Mouse (Mus musculus) frontal cortex, adult (tissue): ENCODE results near the gene Trdmt1.

Experiments used
- ATAC-seq: cut with Nextera tagmentation; 2 replicates; pipeline ENCODE4 v1.9.2; 2017; ENCODE audit warnings: mild to moderate bottlenecking, moderate library complexity, mixed read lengths; ENCODE audit not compliant: low TSS enrichment

Trdmt1 gene

DNA sequence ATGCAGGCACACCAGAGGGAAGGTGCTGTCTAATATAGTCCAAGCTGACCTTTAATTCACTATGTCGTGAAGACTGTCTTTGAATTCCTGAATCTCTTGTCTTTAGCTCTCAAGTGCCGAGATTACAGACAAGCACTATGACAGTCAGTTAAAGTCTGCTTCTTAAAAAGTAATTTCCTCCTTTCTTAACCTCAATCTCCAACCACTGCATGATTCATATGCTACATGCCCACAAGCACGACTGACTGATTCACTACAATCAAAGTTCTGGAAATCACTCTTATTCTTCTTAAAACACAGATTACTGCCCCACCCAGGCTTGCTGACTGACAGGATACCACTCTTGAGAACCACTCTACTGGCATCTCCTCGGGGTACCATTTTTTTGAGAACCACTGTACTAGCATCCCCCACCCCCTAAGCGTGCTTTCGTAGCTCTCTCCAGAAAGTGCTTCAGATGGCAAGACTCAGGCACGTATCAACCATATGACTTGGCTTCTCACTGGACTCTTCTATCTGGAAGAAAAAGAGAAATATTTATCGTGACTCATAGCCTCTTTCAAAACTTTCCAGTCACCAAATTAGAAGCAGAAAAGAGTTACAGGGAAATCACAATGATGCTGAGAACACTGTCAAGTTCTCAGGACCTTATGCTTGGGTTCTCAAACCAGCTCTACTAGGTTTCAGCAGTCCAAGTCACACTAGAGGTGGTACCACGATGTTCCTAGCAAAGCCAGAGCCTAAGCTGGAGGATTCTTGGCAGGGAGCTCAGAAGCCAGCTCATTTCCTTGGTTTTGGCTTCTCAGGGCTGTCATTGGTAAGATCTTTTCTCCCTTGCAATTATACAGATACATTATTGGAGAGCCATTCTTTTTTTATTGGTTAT lies 12.9 kb upstream of the Trdmt1 start:
- ATAC-seq, result peak; percentile 40

DNA sequence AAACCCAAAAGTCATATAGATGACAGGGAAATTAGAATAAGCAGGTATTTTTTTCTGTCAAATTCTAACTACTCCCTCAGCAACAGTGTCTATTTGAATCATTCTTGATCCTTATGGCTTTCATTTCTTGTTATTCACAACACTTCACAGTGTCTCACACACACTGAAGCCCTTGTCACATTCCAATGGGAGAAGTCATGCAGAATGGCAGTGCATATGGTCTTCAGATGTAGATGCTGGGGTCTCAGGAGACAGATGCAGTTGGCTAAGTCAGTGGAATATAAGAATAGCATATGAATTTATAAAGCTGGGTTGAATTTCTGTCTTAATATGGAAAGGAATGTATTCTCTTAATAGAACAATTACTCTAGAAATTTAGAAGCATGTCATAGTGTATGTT lies 11.8 kb upstream of the Trdmt1 start:
- no peak for ATAC-seq

DNA sequence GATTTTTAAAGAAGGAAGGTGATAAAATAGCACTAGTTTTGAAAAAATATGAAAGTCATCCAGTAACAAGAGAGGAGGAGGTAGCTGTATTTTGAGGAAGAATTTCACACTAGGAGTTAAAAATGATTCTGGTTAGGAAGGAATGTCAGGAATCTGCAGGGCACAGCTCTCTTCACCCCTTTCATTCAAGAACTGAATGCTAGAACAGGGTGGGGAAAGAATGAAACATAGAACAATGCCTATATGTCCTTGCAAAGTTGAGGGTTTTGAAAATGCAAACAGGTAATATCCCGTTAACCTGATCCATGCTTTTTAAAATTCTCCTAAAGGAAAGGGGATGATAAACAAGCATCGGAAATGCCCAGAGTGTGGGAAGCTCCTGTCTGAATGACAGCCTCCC lies 9.5 kb upstream of the Trdmt1 start:
- 0 out of 2 replicates have a peak, but pooled peaks have one; percentile 28 for ATAC-seq

DNA sequence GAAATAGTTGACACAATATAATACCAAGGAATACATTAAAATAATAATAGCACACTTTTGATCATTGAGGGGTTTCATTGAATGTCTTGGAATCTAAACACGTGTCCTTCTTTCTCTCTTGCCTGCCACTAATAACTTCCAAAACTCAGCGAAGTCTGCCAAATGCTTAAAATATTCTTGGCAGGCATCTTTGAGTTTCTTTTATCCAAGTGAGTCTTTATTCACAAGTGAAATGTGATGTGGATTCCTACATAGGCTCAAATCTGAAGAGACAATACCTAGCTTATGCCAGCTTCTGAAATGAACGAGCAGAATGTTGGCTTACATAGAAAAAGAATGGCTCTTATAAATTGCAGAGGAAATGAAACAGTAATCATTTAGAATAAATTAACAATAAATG lies 4.3 kb upstream of the Trdmt1 start:
- no peak for ATAC-seq

DNA sequence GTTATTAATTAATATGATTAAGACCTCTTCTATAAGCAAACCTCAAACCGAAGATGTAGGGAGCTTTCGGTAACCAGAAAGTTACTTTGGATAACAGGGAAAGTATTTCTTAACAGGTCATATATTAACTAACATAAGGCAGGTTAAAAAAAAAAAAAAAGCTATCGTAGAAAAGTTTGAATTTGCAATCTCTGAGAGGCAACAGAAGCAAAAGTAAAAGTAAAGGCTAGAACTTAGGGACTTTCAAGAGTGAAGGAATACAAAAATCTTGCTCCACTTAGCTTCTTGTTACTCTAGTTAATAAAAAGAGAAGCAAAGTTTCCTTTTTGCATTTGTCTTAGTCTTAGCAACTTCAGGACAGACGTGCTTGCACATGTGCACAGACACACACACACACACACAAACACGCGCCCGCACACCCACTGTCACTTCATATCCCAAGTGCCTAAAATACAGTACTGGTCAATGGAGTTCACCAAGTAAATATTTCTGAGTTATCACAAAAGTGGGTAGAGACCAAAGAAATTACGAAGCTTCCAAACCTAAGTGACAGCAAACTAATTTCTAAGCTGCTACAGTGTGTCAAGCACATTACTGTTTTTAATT lies 846 bp downstream of the Trdmt1 start:
- ATAC-seq, result 0 out of 2 replicates have a peak, but pooled peaks have one; percentile 8

DNA sequence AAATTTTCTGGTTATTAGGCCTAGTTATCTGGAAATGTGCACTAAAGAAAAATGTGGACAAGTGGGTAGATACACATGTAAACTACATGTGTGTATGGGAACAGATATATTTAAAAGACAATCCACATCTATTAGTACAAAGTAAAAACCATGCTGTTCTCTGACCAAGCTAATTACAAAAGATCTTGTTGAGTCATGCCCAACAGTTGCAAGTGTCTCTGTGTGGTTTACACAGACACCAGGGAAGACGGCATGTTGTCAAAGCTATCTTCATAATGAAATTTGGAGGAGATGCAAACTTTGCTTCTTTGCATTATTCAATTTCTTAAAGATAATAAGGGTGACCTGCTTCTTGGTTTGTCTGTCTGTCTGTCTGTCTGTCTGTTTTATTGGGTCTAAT lies 4.6 kb downstream of the Trdmt1 start:
- no peak for ATAC-seq

DNA sequence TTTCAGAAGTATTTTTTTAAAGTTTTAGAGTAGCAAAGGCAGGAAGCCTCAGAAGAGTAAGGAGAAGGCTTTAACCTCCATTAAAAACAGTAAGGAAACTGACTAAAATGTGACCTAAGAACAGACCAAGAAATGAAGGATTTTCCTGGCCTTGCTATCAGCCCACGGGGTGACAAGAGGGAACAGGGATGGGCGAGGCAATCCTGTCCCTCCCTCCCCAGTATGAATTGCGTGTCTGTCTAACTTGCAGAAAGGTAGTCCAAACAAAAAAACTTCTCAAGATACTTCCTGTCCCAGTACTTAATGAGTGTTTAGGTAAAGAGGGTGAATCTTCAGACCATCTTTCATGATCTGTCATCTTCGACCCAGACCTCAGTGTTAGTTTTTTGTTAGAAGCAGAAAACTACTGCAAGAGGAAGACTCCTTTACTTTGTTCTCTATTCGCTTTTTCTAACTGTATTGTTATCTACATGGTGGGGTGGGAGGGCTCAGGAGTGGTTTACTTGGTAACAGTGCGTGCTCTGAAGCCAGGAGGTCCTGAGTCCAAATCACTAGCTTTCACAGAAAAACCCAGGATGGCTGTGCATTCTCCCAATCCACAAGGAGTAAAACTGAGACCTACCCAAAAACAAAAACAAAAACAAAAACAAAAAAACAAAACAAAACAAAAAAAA lies 5.6 kb downstream of the Trdmt1 start:
- ATAC-seq, result no peak

DNA sequence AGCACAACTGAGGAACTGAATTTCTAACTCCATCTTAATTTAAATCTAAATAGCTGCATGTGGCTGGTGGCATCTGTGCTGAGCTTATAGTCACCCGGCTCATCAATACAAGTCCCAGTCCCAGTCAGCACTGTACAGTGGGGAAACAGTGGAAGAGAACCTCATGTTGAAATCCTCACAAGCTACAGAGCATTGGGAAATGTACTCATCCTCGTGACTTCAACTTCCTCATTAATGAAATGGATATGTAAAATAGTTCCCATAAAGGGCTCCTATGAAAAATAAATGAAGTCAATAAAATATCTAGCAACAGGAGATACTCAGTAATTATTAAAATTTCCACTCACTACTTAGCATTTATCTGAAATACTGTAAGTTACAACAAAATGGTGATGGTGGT lies 6.2 kb downstream of the Trdmt1 start:
- ATAC-seq, result no peak

DNA sequence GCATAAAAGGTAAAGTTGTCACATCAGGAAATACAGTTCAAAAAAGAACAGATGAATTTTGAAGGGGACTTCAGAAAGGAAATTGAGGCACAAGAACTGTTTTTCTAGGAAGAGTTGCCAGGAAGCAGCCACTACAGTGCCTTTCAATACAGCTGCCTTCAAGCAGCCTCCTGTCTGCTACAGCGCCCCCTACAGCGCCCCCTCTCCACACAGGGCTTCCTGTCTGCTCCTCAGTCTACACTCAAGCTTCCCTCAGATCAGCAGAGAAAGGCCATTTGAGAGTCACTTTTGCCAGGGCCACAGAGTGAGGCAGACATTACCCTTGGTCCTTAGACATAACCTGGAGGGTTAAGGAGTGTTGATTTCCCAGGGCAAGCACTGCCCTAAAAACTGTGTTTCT lies 6.7 kb downstream of the Trdmt1 start:
- no peak for ATAC-seq

DNA sequence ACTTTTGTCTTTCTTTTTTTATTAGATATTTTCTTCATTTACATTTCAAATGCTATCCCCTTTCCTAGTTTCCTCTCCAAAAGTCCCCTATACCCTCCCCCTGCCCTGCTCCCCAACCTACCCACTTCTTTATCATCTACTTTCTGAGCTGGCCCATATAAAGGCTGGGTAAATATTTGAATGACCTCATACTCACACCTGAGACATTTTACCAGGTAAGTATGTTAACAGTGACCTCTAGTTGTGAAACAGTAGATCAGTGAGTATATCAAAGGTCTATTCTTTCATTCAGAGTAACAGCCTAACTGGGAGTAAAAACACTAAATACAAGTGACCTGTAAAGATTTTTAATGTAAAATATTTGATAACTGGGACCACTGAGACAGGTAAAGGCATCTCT lies 7.7 kb downstream of the Trdmt1 start:
- ATAC-seq, result no peak

DNA sequence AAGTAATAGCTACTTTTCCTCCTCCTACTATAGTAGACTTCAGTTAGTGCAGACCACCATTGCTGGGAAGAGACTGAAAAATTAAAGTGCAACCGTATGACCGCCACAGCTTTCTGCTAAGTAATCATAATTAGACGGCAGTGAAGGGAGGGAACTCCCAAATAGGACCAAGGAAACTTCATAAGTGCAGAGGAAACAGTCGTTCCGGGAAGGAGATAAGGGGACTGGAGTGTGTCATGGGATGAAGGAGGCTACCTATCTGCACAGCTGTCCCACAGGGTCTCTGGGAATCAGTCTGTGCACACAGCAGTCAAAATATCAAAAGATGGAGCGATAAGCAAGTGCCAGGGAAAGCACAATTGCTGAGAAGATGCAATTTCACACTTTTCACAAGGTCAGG lies 13.8 kb downstream of the Trdmt1 start:
- ATAC-seq, result no peak

DNA sequence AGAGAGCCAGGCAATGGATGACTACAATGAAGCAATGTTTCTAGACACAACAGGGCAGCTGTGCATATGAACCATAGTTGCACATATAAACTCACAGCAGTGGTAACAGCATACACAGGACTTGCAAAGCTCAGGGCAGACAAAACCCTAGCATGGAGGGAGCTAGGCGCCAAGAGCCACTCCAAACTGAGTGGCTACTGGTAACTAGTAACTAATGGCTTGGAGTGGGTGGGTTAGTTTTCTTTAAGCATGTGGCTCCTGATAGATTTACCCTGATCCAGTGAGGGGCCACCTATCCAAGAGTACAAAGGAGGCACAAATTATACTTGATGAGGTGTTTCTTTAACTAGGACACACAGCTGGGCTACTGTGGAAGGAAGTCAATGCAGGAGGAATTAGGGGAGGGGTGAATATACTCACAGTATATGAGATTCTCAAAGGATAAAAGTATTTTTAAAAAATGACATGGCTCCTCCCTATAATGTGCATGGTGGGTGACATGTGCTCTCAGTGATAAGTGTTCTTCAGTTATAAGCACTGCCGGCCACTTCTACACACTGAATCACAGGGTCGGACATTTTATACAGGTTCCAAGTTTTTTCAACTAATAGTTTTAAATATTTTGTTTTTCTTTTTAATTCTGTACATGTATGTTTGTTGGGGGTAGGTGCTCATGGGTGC lies 15.1 kb downstream of the Trdmt1 start:
- ATAC-seq, result no peak

DNA sequence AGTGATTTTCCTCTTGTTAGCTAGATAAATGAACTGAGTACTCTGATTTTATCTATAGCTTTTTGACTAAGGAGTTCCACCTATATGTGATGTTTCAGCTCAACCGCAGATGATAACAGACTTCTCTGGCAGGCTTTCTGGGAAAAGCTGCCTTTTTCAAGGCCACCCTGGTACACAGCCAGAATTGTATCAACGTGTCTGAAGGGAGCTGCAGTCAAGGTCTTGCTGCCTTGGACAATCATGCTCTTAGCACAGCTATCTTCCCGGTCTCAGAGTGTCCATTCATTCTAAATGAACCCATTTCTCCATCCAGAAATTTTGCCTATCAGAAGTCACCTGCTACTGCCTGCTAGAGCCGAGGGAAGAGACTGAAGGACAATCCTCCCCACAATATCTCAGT lies 16.9 kb downstream of the Trdmt1 start:
- 0 out of 2 replicates have a peak, but pooled peaks have one; percentile 6 for ATAC-seq

DNA sequence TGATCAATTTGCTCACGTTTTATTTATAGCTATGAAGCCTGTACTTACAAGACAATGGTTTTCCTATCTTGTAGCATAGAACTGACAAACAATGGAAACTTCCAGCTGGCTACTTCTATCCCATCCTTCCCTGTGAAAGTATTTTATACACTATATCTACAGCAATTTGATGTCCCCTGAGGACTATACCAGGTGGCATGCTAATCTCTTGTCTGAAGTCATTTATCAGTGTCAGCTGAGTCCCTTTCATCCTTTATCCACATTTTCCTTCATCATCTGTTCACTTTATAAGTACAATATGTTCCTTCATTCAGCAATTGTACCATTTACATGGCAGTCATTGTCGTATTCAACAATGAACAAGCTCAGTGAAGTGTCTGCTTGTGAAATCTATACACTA lies 17.3 kb downstream of the Trdmt1 start:
- ATAC-seq, result no peak

DNA sequence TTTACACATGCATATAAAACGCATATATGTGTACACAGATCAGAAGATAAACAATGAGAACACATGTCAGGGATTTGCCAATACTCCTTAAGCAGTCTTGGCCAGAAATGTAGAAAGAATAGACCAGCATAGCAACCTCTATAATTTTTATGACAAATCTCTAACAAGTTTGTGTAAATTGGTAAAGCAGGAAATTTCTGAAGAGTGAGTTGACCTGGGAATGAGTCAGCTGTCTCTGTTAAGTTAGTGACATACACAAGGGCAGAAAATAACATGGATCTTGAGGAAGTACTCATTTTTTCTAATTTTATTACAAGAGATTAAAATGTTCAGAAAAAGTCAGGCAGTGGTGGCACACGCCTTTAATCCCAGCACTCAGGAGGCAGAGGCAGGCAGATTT lies 18.3 kb downstream of the Trdmt1 start:
- no peak for ATAC-seq

DNA sequence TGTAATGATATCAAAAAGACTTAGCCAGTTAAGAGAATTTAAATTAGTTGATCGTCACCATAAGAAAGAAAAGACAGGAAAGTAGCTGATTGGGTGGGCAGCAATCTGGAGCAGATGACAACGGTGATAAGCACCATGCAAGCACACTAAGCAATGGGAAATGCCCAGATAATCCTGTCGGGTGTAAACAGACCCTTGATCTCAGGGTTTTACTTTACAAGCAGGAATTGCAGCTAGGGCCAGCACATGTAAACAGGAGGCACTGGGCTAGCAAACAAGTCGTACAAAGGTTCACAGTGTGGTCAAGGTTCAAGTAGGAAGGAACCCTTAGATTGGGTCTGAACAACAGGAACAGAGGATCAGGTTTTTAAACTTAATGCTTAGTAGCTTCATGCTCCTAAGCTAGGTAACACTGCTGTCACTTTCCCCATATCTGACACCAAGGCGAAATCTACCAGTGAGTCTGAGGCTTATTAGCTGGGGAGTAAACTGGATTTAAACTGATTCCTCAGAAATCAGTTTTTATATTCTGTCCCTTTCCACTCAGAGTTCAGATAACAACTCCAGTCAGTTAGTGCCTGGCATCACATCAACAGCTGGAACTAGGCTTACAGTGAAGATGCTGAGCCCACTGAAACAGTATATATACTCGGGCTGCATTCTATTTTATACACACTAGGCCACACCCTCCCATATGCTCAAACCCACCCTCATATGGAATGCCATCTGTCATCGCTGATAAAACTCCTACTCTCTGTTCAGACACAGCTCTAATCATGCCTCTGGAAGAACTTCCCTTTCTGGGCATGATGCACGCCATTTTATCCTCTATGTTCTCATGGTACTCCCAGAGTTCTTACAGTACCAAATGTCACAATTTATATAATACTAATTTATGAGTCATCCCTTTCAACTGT lies 20.7 kb downstream of the Trdmt1 start:
- ATAC-seq, result peak; percentile 90

DNA sequence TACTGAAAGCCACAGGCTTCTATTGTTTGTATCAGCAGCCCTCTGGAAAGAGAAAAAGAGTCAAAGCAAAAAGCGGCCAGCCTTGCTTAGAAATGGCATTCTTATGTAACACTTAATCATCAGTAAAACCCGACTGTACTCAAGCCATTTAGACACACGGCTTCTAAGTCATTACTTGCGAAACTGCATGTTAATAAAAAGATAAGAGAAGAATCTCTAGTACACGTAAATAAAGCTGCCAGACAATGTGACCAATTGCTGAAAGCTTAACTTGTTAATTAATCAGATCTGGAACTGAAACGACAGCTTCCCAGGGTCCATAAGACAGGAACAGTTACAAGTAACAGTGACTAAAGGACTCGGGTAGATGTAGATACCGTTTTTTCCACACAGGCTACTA lies 22.4 kb downstream of the Trdmt1 start:
- no peak for ATAC-seq

DNA sequence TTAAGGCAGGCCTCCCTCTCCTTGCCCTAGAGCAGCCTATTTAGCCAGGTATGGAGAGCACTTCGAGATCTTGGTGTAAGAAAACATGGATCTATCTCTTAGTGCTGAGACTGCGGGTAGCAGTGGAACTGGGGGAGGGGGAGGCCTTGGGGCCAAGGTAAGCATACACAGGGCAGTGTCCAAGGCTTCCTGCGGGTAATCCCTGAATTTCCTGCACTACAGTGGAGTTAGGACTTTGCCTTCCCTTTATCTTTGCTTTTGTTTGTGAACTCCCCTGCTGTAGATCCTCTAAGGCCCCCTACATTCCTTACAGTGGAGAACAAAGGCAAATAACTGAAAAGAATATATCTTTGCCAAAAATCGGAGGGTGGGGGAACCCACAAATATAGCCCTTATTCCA lies 29.5 kb downstream of the Trdmt1 start:
- ATAC-seq, result no peak

DNA sequence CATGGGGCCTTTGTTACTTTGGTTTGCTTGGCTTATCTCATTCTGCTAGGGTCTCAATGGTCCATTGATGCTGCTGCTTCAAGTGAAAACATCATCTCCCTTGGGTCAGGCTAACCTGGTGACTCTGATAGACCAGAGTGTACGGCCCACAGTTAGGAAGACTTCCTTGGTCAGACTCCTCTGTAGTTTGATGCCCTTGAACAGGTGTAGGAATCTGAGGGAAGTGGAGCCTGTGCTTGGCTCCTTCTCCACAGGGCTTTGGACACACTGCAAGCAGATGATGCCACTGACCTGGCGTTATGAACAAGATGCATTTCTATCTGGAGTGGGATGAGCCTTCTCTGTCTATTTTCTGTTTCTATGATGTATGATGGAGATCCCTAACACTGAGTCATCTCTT lies 41.8 kb downstream of the Trdmt1 start:
- ATAC-seq, result no peak

DNA sequence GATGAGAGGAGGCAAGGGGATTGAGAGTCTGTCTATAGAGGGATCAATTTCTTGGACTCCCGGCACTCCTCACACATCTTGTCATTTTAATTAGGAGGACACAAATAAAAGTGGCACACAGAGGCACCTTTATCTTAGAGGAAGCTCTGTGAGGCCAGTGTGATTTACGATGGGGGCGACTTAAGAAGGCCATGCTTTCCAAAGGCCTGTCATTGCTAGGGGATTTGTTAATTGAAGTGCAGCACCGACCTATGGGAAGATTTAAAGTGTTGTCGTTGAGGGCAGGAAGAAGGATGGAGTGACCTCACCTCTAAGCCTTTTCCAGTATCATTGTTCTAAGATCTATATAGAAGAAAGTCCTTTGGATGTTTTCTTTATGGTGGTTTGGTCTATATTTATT lies 42.9 kb downstream of the Trdmt1 start:
- no peak for ATAC-seq
